Mouse (Mus musculus): ENCODE data around the gene Cdc37.

DNA sequence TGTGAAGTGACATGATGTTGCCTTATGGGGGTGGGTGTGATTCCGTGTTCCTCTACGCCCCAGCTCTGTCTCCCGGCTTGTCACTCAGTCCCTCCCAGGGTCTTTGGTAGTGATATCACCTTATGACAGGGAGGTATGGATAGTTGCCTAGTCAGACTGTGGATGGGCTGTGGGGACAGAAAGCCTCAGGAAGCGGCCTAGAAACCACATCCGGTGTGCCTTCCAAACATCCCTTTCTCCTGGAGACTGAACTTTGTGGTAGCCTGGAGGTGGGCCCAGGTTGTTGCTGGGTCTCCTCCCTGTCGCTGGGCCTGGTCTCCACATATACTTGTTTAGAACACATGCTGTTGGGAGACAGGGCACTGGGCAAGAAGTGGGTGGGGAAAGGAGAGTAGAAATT is 33.6 kb upstream of the Cdc37 start:
- no peak for TF ChIP-seq CTCF (conservative IDR thresholded peaks at IDR 0.05; ENCODE audit: insufficient read depth, insufficient read length, low read depth, low read length)
- TF ChIP-seq POLR2A (IDR thresholded peaks at IDR 0.05; ENCODE audit: low read depth, low read length), result no peak
